Mouse (Mus musculus): ENCODE measurements at regions not wholly inside any gene's neighbourhood (a gene's known extent, or its start where the extent isn't known, plus 50 kb on each side); places are given as distances from the start of the nearest gene placed in this dataset.

DNA sequence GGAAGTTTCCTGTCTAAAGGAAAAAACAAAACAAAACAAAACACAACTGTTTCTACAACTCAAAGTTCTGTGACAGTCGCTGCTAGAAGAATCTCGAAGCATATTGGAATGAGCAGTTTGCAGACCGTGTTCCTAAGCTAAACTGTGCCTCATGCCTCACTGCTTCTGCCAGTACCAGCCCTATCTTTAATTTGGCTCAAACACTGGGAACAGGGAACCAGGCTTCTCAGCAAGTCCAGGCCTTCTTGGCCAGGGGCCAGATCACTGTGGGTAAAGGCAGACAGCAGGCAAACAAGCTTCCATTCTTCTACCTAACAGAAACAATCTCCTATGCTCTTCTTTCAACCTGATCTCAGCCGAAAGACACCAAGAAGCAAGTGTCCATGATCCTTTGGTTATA, 56.5 kb downstream of the Tmsb4x start:
- Histone ChIP-seq H3K9me3 (replicated peaks; ENCODE audit: control insufficient read depth, low read length) (no peaks in the 10 kb centered on the region), H3K27ac (ENCODE audit: low read length) (no peak overlapping the region), H3K36me3 (ENCODE audit: control insufficient read depth, insufficient read depth, low read length) (no peaks in the 10 kb centered on the region), H3K4me1 (ENCODE audit: control insufficient read depth, insufficient read depth, low read length) (no peaks in the 10 kb centered on the region), H3K27me3 (ENCODE audit: control insufficient read depth, insufficient read depth, low read length) (peaks cover 4% of the 10 kb centered on the region; the same call in 1 of the 2 replicates), H3K9ac (ENCODE audit: low read length) (no peak overlapping the region), H3K4me3 (replicated peaks; ENCODE audit: low read length) (no peak overlapping the region), H3K4me2 (ENCODE audit: low read depth, low read length) (no peak overlapping the region)
- no peak for ATAC-seq (ENCODE audit: insufficient read depth, low FRiP score)
- WGBS: 66% methylated on average over 4 of the region's 4 CpGs

DNA sequence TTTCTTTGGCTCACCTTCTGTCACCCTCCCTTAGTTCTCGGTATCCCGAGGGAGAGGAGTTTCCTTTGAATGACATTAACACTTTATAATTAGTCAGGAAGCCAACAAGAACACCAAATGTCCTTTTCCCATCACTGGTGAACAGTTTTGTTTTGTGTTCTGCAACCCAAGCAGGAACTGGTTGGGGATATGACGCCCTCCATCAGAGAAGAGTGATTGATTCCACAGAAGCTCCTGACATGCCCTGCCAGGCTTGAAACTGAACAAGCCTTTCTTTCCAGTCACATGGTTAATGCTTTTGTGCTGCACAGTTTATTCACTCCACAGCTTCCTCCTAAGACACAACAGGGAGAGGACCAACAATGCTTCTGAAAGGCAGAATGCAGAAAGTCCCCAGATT, 57.8 kb downstream of the Tmsb4x start:
- WGBS: 59% methylated on average over 3 of the region's 3 CpGs
- H3K9me3 ChIP-seq (replicated peaks; ENCODE audit: control insufficient read depth, low read length): no peaks in the 10 kb centered on the region
- no peak overlapping the region for H3K4me3 ChIP-seq (replicated peaks; ENCODE audit: low read length)
- no peak for ATAC-seq (ENCODE audit: insufficient read depth, low FRiP score)
- H3K36me3 ChIP-seq (ENCODE audit: control insufficient read depth, insufficient read depth, low read length): no peaks in the 10 kb centered on the region
- H3K4me2 ChIP-seq (ENCODE audit: low read depth, low read length): no peak overlapping the region
- H3K27me3 ChIP-seq (ENCODE audit: control insufficient read depth, insufficient read depth, low read length): peaks cover 4% of the 10 kb centered on the region; the same call in 1 of the 2 replicates
- H3K27ac ChIP-seq (ENCODE audit: low read length): no peak overlapping the region
- no peak overlapping the region for H3K9ac ChIP-seq (ENCODE audit: low read length)
- H3K4me1 ChIP-seq (ENCODE audit: control insufficient read depth, insufficient read depth, low read length): no peaks in the 10 kb centered on the region

DNA sequence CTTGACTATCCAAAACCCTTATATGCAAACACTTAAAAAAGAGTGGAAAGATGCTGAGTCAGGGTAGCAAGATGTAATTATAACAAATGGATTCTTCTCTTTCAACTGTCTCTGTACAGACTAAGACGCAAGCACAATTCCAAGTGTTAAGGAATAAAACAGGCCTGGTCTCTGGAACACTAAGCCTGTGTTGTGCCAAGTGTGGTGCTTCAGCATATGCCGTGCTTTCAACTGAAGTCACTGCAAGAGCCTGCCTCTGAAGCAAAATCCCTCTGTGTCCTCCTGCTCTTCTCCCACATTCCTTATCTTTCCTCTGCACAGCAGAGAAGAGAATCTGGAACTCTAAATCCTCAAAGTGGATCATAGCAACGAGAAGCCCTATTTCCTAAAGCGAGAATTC, 59.7 kb downstream of the Tmsb4x start:
- H3K4me3 ChIP-seq (replicated peaks; ENCODE audit: low read length): no peak overlapping the region
- ATAC-seq (ENCODE audit: insufficient read depth, low FRiP score): no peak
- H3K4me2 ChIP-seq (ENCODE audit: low read depth, low read length): no peak overlapping the region
- no peaks in the 10 kb centered on the region for H3K36me3 ChIP-seq (ENCODE audit: control insufficient read depth, insufficient read depth, low read length)
- 89% methylated on average over 4 of the region's 4 CpGs for WGBS
- H3K27ac ChIP-seq (ENCODE audit: low read length): no peak overlapping the region
- H3K9ac ChIP-seq (ENCODE audit: low read length): no peak overlapping the region
- H3K4me1 ChIP-seq (ENCODE audit: control insufficient read depth, insufficient read depth, low read length): no peaks in the 10 kb centered on the region
- peaks cover 4% of the 10 kb centered on the region; the same call in 1 of the 2 replicates for H3K27me3 ChIP-seq (ENCODE audit: control insufficient read depth, insufficient read depth, low read length)
- H3K9me3 ChIP-seq (replicated peaks; ENCODE audit: control insufficient read depth, low read length): no peaks in the 10 kb centered on the region

- Histone ChIP-seq H3K4me3 (replicated peaks; ENCODE audit: low read length) (no peak overlapping the region), H3K9ac (ENCODE audit: low read length) (no peak overlapping the region), H3K27me3 (ENCODE audit: control insufficient read depth, insufficient read depth, low read length) (peaks cover 7% of the 10 kb centered on the region; the same call in 1 of the 2 replicates), H3K36me3 (ENCODE audit: control insufficient read depth, insufficient read depth, low read length) (no peaks in the 10 kb centered on the region), H3K27ac (ENCODE audit: low read length) (no peak overlapping the region), H3K4me1 (ENCODE audit: control insufficient read depth, insufficient read depth, low read length) (no peaks in the 10 kb centered on the region), H3K9me3 (replicated peaks; ENCODE audit: control insufficient read depth, low read length) (no peaks in the 10 kb centered on the region), H3K4me2 (ENCODE audit: low read depth, low read length) (no peak overlapping the region)
- WGBS: 72% methylated on average over 8 of the region's 8 CpGs
- no peak for ATAC-seq (ENCODE audit: insufficient read depth, low FRiP score)
Measured at GRCm38 (mm10) chrX:167146513-167147360, 62.4 kb downstream of the Tmsb4x start.

DNA sequence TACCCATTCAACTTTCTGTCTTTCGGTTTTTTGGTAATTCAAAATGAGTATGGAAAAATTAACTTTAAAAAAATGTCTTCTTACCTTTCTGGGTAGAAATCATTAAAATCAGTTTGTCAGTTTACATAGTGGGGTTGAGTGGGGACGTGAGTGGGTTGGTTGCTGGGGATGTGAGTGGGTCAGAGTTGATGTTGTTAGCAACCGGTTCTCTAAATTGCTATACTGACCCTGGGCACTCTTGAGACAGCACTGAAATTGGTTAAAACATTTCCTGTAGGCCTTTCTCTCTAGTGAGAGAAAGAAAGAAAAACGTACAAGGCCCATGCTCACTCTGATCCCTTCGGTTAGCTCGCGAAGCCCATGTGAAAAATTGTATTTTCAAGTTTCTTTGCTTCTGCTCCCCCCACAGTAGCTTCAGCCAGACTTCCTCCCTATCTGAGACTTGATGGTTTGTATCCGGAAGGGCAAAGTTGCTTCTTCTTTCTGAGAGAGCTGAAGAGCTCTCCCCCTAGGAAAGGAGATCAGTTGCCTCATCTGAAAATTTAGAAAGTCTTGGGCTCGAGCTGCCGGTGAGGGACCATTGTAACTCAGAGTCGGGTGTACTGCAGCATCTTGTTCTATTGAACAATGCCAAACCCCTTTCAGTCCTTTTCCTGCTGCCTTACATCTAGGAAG, 63.5 kb downstream of the Tmsb4x start:
- Histone ChIP-seq H3K9me3 (replicated peaks; ENCODE audit: control insufficient read depth, low read length) (no peaks in the 10 kb centered on the region), H3K4me2 (ENCODE audit: low read depth, low read length) (no peak overlapping the region), H3K4me1 (ENCODE audit: control insufficient read depth, insufficient read depth, low read length) (no peaks in the 10 kb centered on the region), H3K36me3 (ENCODE audit: control insufficient read depth, insufficient read depth, low read length) (no peaks in the 10 kb centered on the region), H3K27ac (ENCODE audit: low read length) (no peak overlapping the region), H3K9ac (ENCODE audit: low read length) (no peak overlapping the region), H3K4me3 (replicated peaks; ENCODE audit: low read length) (no peak overlapping the region), H3K27me3 (ENCODE audit: control insufficient read depth, insufficient read depth, low read length) (peaks cover 7% of the 10 kb centered on the region; the same call in 1 of the 2 replicates)
- no peak for ATAC-seq (ENCODE audit: insufficient read depth, low FRiP score)
- 67% methylated on average over 11 of the region's 11 CpGs for WGBS

DNA sequence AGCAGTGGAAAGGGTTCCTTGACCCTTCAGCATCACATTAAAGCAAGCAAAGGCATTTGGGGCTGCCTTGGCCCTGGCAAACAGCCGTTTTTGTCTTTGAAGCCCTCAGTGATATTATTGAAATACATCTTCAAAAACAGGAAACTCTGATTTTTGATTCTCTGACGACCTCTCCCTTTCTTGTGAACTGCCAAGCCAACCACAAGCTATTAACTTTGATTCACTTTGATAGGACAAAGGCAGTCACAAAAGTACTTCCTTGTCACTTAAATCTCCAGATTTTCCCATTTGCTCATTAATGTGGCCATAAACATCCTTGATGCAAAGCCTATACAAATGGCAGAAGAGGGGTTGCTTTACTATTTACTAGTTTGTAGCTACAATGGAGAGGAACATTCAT, 70.0 kb downstream of the Tmsb4x start:
- Histone ChIP-seq H3K9ac (ENCODE audit: low read length) (no peak overlapping the region), H3K27me3 (ENCODE audit: control insufficient read depth, insufficient read depth, low read length) (peaks cover 6% of the 10 kb centered on the region; the same call in 1 of the 2 replicates), H3K4me1 (ENCODE audit: control insufficient read depth, insufficient read depth, low read length) (no peaks in the 10 kb centered on the region), H3K9me3 (replicated peaks; ENCODE audit: control insufficient read depth, low read length) (no peaks in the 10 kb centered on the region), H3K4me3 (replicated peaks; ENCODE audit: low read length) (no peak overlapping the region), H3K27ac (ENCODE audit: low read length) (no peak overlapping the region), H3K36me3 (ENCODE audit: control insufficient read depth, insufficient read depth, low read length) (no peaks in the 10 kb centered on the region), H3K4me2 (ENCODE audit: low read depth, low read length) (no peak overlapping the region)
- WGBS: 59% methylated on average over 2 of the region's 2 CpGs
- no peak for ATAC-seq (ENCODE audit: insufficient read depth, low FRiP score)

DNA sequence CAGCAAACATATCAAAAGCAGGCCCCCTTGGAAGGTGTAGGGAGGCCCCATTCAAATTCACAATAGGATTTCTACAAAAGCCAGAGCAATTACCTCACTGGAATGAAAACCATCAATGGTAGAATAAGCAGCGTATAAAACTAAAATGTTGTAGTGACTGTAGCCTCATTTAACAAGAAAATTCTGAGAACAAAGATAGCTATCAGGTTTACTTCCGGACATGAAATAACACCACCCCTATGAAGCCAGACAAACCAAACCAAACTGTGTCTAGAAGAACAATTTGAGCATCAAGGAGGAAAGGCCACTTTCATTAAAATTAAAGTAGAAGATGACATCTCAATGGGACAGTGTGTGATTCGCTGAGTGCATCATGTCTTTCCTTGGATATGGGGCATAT, 74.9 kb downstream of the Tmsb4x start:
- Histone ChIP-seq H3K4me3 (replicated peaks; ENCODE audit: low read length) (no peak overlapping the region), H3K9ac (ENCODE audit: low read length) (no peak overlapping the region), H3K9me3 (replicated peaks; ENCODE audit: control insufficient read depth, low read length) (no peaks in the 10 kb centered on the region), H3K4me1 (ENCODE audit: control insufficient read depth, insufficient read depth, low read length) (no peaks in the 10 kb centered on the region), H3K36me3 (ENCODE audit: control insufficient read depth, insufficient read depth, low read length) (no peaks in the 10 kb centered on the region), H3K4me2 (ENCODE audit: low read depth, low read length) (no peak overlapping the region), H3K27me3 (ENCODE audit: control insufficient read depth, insufficient read depth, low read length) (peaks cover 3% of the 10 kb centered on the region; the same call in 1 of the 2 replicates), H3K27ac (ENCODE audit: low read length) (no peak overlapping the region)
- 98% methylated on average over 3 of the region's 3 CpGs for WGBS
- ATAC-seq (ENCODE audit: insufficient read depth, low FRiP score): no peak

GRCm38 (mm10) chrX:167132989-167133395, 76.1 kb downstream of the Tmsb4x start:
- Histone ChIP-seq H3K27ac (ENCODE audit: low read length) (no peak overlapping the region), H3K4me1 (ENCODE audit: control insufficient read depth, insufficient read depth, low read length) (no peaks in the 10 kb centered on the region), H3K4me2 (ENCODE audit: low read depth, low read length) (no peak overlapping the region), H3K9me3 (replicated peaks; ENCODE audit: control insufficient read depth, low read length) (no peaks in the 10 kb centered on the region), H3K4me3 (replicated peaks; ENCODE audit: low read length) (no peak overlapping the region), H3K9ac (ENCODE audit: low read length) (no peak overlapping the region), H3K27me3 (ENCODE audit: control insufficient read depth, insufficient read depth, low read length) (peaks cover 1% of the 10 kb centered on the region; the same call in 1 of the 2 replicates), H3K36me3 (ENCODE audit: control insufficient read depth, insufficient read depth, low read length) (no peaks in the 10 kb centered on the region)
- no peak for ATAC-seq (ENCODE audit: insufficient read depth, low FRiP score)
- 52% methylated on average over 4 of the region's 4 CpGs for WGBS

DNA sequence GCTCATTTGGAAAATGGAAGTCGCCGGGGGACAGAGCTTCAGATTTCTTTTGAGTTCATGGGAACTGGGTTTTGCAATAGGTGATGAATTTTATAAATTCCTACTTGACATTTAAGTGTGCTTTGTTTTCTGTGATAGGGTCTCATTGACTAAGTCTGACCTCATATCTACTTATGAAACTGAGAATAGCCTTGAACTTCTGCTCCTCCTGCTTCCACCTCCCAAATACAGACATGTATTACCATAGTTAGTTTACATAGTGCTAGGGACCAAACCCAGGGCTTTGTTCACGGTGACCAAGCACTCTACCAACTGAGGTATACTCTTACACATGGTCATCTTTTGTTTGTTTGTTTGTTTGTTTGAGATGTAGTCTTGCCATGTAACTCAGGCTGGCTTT, 77.8 kb downstream of the Tmsb4x start:
- Histone ChIP-seq H3K27me3 (ENCODE audit: control insufficient read depth, insufficient read depth, low read length) (peaks cover 8% of the 10 kb centered on the region; the same call in 1 of the 2 replicates), H3K4me1 (ENCODE audit: control insufficient read depth, insufficient read depth, low read length) (no peaks in the 10 kb centered on the region), H3K4me3 (replicated peaks; ENCODE audit: low read length) (no peak overlapping the region), H3K9me3 (replicated peaks; ENCODE audit: control insufficient read depth, low read length) (no peaks in the 10 kb centered on the region), H3K36me3 (ENCODE audit: control insufficient read depth, insufficient read depth, low read length) (no peaks in the 10 kb centered on the region), H3K27ac (ENCODE audit: low read length) (no peak overlapping the region), H3K9ac (ENCODE audit: low read length) (no peak overlapping the region), H3K4me2 (ENCODE audit: low read depth, low read length) (no peak overlapping the region)
- ATAC-seq (ENCODE audit: insufficient read depth, low FRiP score): no peak
- 89% methylated on average over 3 of the region's 3 CpGs for WGBS
